ENCODE assay signal across 10 mouse cellular contexts in the genomic region with DNA sequence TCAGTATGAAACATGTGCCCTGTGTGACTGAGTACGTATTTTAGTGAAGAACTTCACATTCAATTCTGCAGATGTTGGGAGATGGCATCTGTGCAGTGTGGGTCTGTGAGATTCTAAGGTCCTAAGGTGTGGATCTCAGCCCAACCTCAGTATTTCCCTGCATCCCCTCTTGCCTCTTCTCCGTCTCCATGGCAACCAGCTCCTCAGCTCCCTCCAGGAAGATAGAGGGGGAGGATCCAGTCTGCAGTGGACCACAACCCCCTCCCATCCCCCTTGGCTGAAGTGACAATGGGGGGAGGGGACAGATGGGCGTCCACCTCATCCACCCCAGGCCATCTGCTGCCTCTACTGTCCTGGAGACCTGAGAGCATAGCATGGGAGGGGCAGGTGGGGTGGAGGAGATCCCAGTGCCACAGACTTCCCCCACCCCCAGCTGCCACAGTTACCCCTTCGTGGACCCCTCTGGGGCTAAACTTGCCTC. TPM values are rescaled to one million over a fixed set of nuclear protein-coding genes. Genes with fewer than 3 reads are reported as not detected.
DNase-seq lines count a peak whose midpoint lies in the region; ATAC-seq and TF ChIP-seq lines count a peak whose summit lies in the region.
"Had no signal": no experiment of that assay in that cellular context is flagged by ENCODE, and none has a peak within 500 bp of the region (broad histone marks: within the 10 kb centered on the region; RNA-seq: fewer than 3 reads in every experiment).

No protein-coding gene starts in this region.

- H3K27me3 ChIP-seq in E14TG2a.4 (ENCODE audit: insufficient read depth, low read length) = peaks cover 26% of the 10 kb centered on the region
- no peaks in the 10 kb centered on the region for H3K27me3 ChIP-seq in midbrain, embryonic 13.5 days

- peak overlapping the region; percentile 43; the same call in 1 of the 2 replicates for H3K4me3 ChIP-seq in E14TG2a.4 (replicated peaks; ENCODE audit: low read length)
- H3K4me3 ChIP-seq in midbrain, embryonic 13.5 days (replicated peaks) = peak overlapping the region; percentile 95
- H3K4me3 ChIP-seq: limb, embryonic 10.5 days had no signal

- peak; percentile 25 for ATAC-seq in midbrain, embryonic 13.5 days
- no peak for ATAC-seq in megakaryocyte, adult 5-6 weeks (ENCODE audit: poor library complexity, severe bottlenecking)
- no peak for ATAC-seq in monocyte, adult 5-6 weeks (replicated peaks; ENCODE audit: insufficient number of reproducible peaks, low FRiP score, low TSS enrichment, poor library complexity, severe bottlenecking)

- peaks cover 61% of the 10 kb centered on the region for H3K4me1 ChIP-seq in E14TG2a.4 (replicated peaks; ENCODE audit: low read depth, low read length)
- peaks cover 68% of the 10 kb centered on the region for H3K4me1 ChIP-seq in midbrain, embryonic 13.5 days (replicated peaks)

- no peaks in the 10 kb centered on the region for H3K36me3 ChIP-seq in E14TG2a.4 (ENCODE audit: insufficient read depth, low read length)
- H3K36me3 ChIP-seq in midbrain, embryonic 13.5 days = no peaks in the 10 kb centered on the region
- H3K36me3 ChIP-seq: limb, embryonic 10.5 days had no signal

- peak; percentile 66 for DNase-seq in cerebellum, adult 9-10 months
- peak; percentile 49 to 56 for DNase-seq in frontal cortex, postnatal 36 days (ENCODE audit: low spot score in 2 of 2)
- no peak for DNase-seq in T-cell, adult 2 months (ENCODE audit: low spot score)
- DNase-seq in lung, postnatal 10 days = no peak

- H3K4me2 ChIP-seq in midbrain, embryonic 13.5 days (replicated peaks) = peak overlapping the region; percentile 83

- TF ChIP-seq CTCF in E14TG2a.4 (conservative IDR thresholded peaks at IDR 0.05; ENCODE audit: low read length) = no peak

- H3K27ac ChIP-seq in midbrain, embryonic 13.5 days = peak overlapping the region; percentile 98
- H3K27ac ChIP-seq: limb, embryonic 10.5 days; macrophage had no signal

- WGBS in midbrain, embryonic 13.5 days = 11% methylated on average over 4 of the region's 4 CpGs

- H3K9me3 ChIP-seq in E14TG2a.4 (ENCODE audit: low read length) = no peaks in the 10 kb centered on the region
- no peaks in the 10 kb centered on the region for H3K9me3 ChIP-seq in midbrain, embryonic 13.5 days
- H3K9me3 ChIP-seq: limb, embryonic 10.5 days had no signal

- peak overlapping the region; percentile 52 for H3K9ac ChIP-seq in midbrain, embryonic 13.5 days (replicated peaks)

RNA-seq across cellular contexts. Expression of gene Nova2, which starts 1.9 kb away (rescaled TPM):
- 16.5 and 18.6 TPM in 2 replicates for polyA plus RNA-seq in midbrain, embryonic 13.5 days (2015; fragmentation: Nextera tagmentation; extraction: Ambion mirVana)
- not detected in 2 replicates for total RNA-seq in megakaryocyte, adult 5-6 weeks (2015)
- total RNA-seq in megakaryocyte, adult 5-6 weeks (2017) = not detected in 2 replicates
- total RNA-seq in monocyte, adult 5-6 weeks (2017) = not detected in 3 replicates

RNA-seq across cellular contexts. Expression of gene Ccdc61, which starts 13.5 kb away (rescaled TPM):
- 20.0 and 23.6 TPM in 2 replicates for polyA plus RNA-seq in midbrain, embryonic 13.5 days (2015; fragmentation: Nextera tagmentation; extraction: Ambion mirVana)
- 12.9 and 15.3 TPM in 2 replicates for total RNA-seq in megakaryocyte, adult 5-6 weeks (2015)
- 8.9 and 12.2 TPM in 2 replicates for total RNA-seq in megakaryocyte, adult 5-6 weeks (2017)
- 10.6 to 30.0 TPM (median 24.7 TPM) in 3 replicates for total RNA-seq in monocyte, adult 5-6 weeks (2017)

RNA-seq across cellular contexts. Expression of gene Pglyrp1, which starts 52.6 kb away (rescaled TPM):
- polyA plus RNA-seq in midbrain, embryonic 13.5 days (2015; fragmentation: Nextera tagmentation; extraction: Ambion mirVana) = 9.2 and 12.8 TPM in 2 replicates
- total RNA-seq in megakaryocyte, adult 5-6 weeks (2015) = 492 and 634 TPM in 2 replicates
- total RNA-seq in megakaryocyte, adult 5-6 weeks (2017) = 78.5 and 108 TPM in 2 replicates
- total RNA-seq in monocyte, adult 5-6 weeks (2017) = 88.5 to 148 TPM (median 139 TPM) in 3 replicates

Comparison
In these comparisons a context has a peak if more than half of its experiments do, and no peak if none do; other contexts are left out.
1. DNase-seq: peak in cerebellum, adult 9-10 months (single experiment) and frontal cortex, postnatal 36 days (2 of 2); none in T-cell, adult 2 months (single experiment) and lung, postnatal 10 days (single experiment).